Mouse (Mus musculus) cerebellum, adult 2 months (tissue): Measurements from ENCODE around the gene Gngt2.

ENCODE experiments used
- CTCF ChIP-seq: fragments of 200-500 bp; IDR thresholded peaks from 2 replicates; pipeline ENCODE4 v1.5.1; 2011; ENCODE audit warnings: low read depth, mild to moderate bottlenecking, control low read depth, low read length, moderate library complexity, borderline replicate concordance; ENCODE audit not compliant: insufficient read depth
- POLR2A ChIP-seq: fragments of 200-500 bp; IDR thresholded peaks from 2 replicates; pipeline ENCODE4 v1.6.1; 2011; ENCODE audit warnings: low read length, control low read depth, borderline replicate concordance; ENCODE audit not compliant: insufficient read depth

DNA sequence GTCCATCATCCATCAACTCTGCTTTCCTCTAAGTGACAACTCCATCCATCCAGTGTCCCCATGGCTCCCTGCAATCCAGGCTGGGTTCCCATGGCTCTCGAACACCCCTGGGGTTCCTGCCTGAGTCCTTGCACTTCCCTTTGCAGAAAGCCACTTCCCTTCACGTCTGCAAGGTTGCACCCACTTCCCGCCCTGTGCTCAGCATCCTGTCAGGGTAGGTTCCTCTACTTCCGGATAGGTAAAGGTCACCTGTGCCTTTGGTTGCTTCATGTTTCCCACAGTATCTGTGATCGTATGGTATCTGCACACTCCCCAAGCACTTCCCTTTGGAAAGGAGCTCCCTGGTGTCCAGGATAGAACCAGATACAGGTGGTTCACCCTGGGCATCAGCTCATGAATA, 32.0 kb upstream of the Gngt2 start:
- TF ChIP-seq CTCF (no peak), POLR2A (no peak)
